Mouse (Mus musculus) kidney, adult 2 months (tissue): ENCODE measurements at regions not wholly inside any gene's neighbourhood (a gene's known extent, or its start where the extent isn't known, plus 50 kb on each side); places are given as distances from the start of the nearest gene placed in this dataset.

Experiments
- DNase-seq: peaks from one replicate; pipeline ENCODE4 v3.0.0; 2021
- H3K27ac ChIP-seq: fragments of 200-500 bp; 2 replicates; pipeline ENCODE4 v1.5.1; 2012; ENCODE audit warnings: low read depth, low read length, control low read depth, inconsistent platforms; ENCODE audit not compliant: insufficient read depth
- H3K27me3 ChIP-seq: fragments of 200-500 bp; replicated peaks from 2 replicates; pipeline ENCODE4 v1.6.1; 2012; ENCODE audit warnings: mild to moderate bottlenecking, moderate library complexity, low read length, inconsistent platforms; ENCODE audit not compliant: control insufficient read depth, insufficient read depth
- H3K36me3 ChIP-seq: fragments of 200-500 bp; 2 replicates; pipeline ENCODE4 v1.6.1; 2012; ENCODE audit warnings: mild to moderate bottlenecking, moderate library complexity, low read length, inconsistent platforms; ENCODE audit not compliant: control insufficient read depth, insufficient read depth
- H3K4me1 ChIP-seq: fragments of 200-500 bp; 2 replicates; pipeline ENCODE4 v1.6.1; 2011; ENCODE audit warnings: low read length; ENCODE audit not compliant: control insufficient read depth, insufficient read depth
- H3K4me3 ChIP-seq: fragments of 200-500 bp; 2 replicates; pipeline ENCODE4 v1.5.1; 2011; ENCODE audit warnings: mild to moderate bottlenecking, low read depth, low read length, control low read depth; ENCODE audit not compliant: insufficient read depth
- CTCF ChIP-seq: fragments of 200-500 bp; conservative IDR thresholded peaks from 2 replicates; pipeline ENCODE4 v1.5.1; 2011; ENCODE audit warnings: low read depth, mild to moderate bottlenecking, control low read depth, low read length, moderate library complexity, mixed read lengths; ENCODE audit not compliant: insufficient read depth, insufficient read length
- POLR2A ChIP-seq: fragments of 200-500 bp; IDR thresholded peaks from one replicate; pipeline ENCODE4 v1.6.1; 2011; ENCODE audit warnings: low read depth, low read length, control low read depth
- WGBS: fragments of 180-500 bp; shearing (Covaris S2); methylation state at CpG from one replicate; pipeline ENCODE4 v1.1.7; 2018; 5-methylcytosine and 5-hydroxymethylcytosine counted together

- WGBS, result 86% methylated on average over 9 of the region's 9 CpGs
- TF ChIP-seq POLR2A, result no peak
- no peak for TF ChIP-seq CTCF
- H3K36me3 ChIP-seq, result no peaks in the 10 kb centered on the region
- H3K27ac ChIP-seq, result no peak overlapping the region
- H3K4me3 ChIP-seq, result no peak overlapping the region
- DNase-seq, result no peak
- H3K4me1 ChIP-seq, result no peaks in the 10 kb centered on the region
- H3K27me3 ChIP-seq, result no peaks in the 10 kb centered on the region
Observed at GRCm38 (mm10) chr4:106043661-106044060, 254.0 kb downstream of the Gm12728 start.

GRCm38 (mm10) chr4:106048053-106048452 lies 258.4 kb downstream of the Gm12728 start:
- WGBS, result 76% methylated on average over 8 of the region's 8 CpGs
- no peaks in the 10 kb centered on the region for H3K4me1 ChIP-seq
- no peak for DNase-seq
- H3K4me3 ChIP-seq, result no peak overlapping the region
- no peak overlapping the region for H3K27ac ChIP-seq
- no peaks in the 10 kb centered on the region for H3K36me3 ChIP-seq
- H3K27me3 ChIP-seq, result no peaks in the 10 kb centered on the region
- TF ChIP-seq POLR2A, result no peak
- TF ChIP-seq CTCF, result no peak

GRCm38 (mm10) chr4:106048797-106049196 lies 259.1 kb downstream of the Gm12728 start:
- 82% methylated on average over 8 of the region's 8 CpGs for WGBS
- Histone ChIP-seq H3K36me3 (no peaks in the 10 kb centered on the region), H3K27ac (no peak overlapping the region), H3K4me1 (no peaks in the 10 kb centered on the region), H3K27me3 (no peaks in the 10 kb centered on the region), H3K4me3 (no peak overlapping the region)
- TF ChIP-seq CTCF, result no peak
- no peak for DNase-seq

- TF ChIP-seq CTCF (no peak), POLR2A (no peak)
- H3K4me3 ChIP-seq, result no peak overlapping the region
- DNase-seq, result no peak
- H3K36me3 ChIP-seq, result no peaks in the 10 kb centered on the region
- H3K27me3 ChIP-seq, result no peaks in the 10 kb centered on the region
- 87% methylated on average over 3 of the region's 3 CpGs for WGBS
- H3K27ac ChIP-seq, result no peak overlapping the region
- H3K4me1 ChIP-seq, result no peaks in the 10 kb centered on the region
Observed at GRCm38 (mm10) chr4:106049880-106050279, 260.2 kb downstream of the Gm12728 start.

GRCm38 (mm10) chr4:106050297-106050696 lies 260.6 kb downstream of the Gm12728 start:
- Histone ChIP-seq H3K27ac (no peak overlapping the region), H3K4me1 (no peaks in the 10 kb centered on the region), H3K4me3 (no peak overlapping the region), H3K36me3 (no peaks in the 10 kb centered on the region), H3K27me3 (no peaks in the 10 kb centered on the region)
- 94% methylated on average over 3 of the region's 3 CpGs for WGBS
- no peak for DNase-seq
- TF ChIP-seq POLR2A (no peak), CTCF (no peak)

GRCm38 (mm10) chr4:106053496-106053895 lies 262.5 kb upstream of the Usp24 start:
- no peak for TF ChIP-seq POLR2A
- no peak for TF ChIP-seq CTCF
- H3K27ac ChIP-seq, result no peak overlapping the region

GRCm38 (mm10) chr4:106054324-106054723 lies 261.7 kb upstream of the Usp24 start:
- 70% methylated on average over 7 of the region's 7 CpGs for WGBS
- H3K27me3 ChIP-seq, result no peaks in the 10 kb centered on the region
- no peaks in the 10 kb centered on the region for H3K36me3 ChIP-seq
- H3K27ac ChIP-seq, result no peak overlapping the region
- DNase-seq, result no peak
- 0 out of 2 replicates have a peak, but pooled peaks have one; percentile 22 for TF ChIP-seq CTCF
- TF ChIP-seq POLR2A, result no peak
- H3K4me1 ChIP-seq, result no peaks in the 10 kb centered on the region
- no peak overlapping the region for H3K4me3 ChIP-seq

More at GRCm38 (mm10) chr4:106053496-106053895, 262.5 kb upstream of the Usp24 start:
- H3K4me3 ChIP-seq, result no peak overlapping the region
- H3K4me1 ChIP-seq, result no peaks in the 10 kb centered on the region
- no peaks in the 10 kb centered on the region for H3K36me3 ChIP-seq
- no peaks in the 10 kb centered on the region for H3K27me3 ChIP-seq
- 65% methylated on average over 9 of the region's 9 CpGs for WGBS
- no peak for DNase-seq

- H3K36me3 ChIP-seq, result no peaks in the 10 kb centered on the region
- TF ChIP-seq CTCF (no peak), POLR2A (no peak)
- no peaks in the 10 kb centered on the region for H3K27me3 ChIP-seq
- no peaks in the 10 kb centered on the region for H3K4me1 ChIP-seq
- H3K4me3 ChIP-seq, result no peak overlapping the region
- WGBS, result 86% methylated on average over 12 of the region's 12 CpGs
- no peak for DNase-seq
- no peak overlapping the region for H3K27ac ChIP-seq
Observed at GRCm38 (mm10) chr4:106062651-106063050, 253.4 kb upstream of the Usp24 start.
